Comparison of ENCODE assay signal across 22 mouse cellular contexts in genomic region chr17:47245635-47246034, GRCm38 (mm10).
"Had no signal": no experiment of that assay in that cellular context is flagged by ENCODE, and none has a peak within 500 bp of the region (broad histone marks: within the 10 kb centered on the region; RNA-seq: fewer than 3 reads in every experiment).

No protein-coding gene starts in this region.

- H3K4me1 ChIP-seq: liver, embryonic 12.5 days; liver, embryonic 15.5 days; lung, embryonic 15.5 days had no signal

- H3K9ac ChIP-seq: kidney, embryonic 15.5 days; liver, embryonic 12.5 days; liver, embryonic 15.5 days; lung, embryonic 15.5 days; midbrain, embryonic 12.5 days; neural tube, embryonic 13.5 days had no signal

- H3K9me3 ChIP-seq: kidney, embryonic 15.5 days; liver, embryonic 12.5 days; liver, embryonic 15.5 days; lung, embryonic 15.5 days; midbrain, embryonic 12.5 days; neural tube, embryonic 13.5 days had no signal

- H3K27me3 ChIP-seq: kidney, embryonic 15.5 days; liver, embryonic 12.5 days; liver, embryonic 15.5 days; lung, embryonic 15.5 days; megakaryocyte, embryonic 14.5 days; midbrain, embryonic 12.5 days; neural tube, embryonic 13.5 days had no signal

- H3K4me3 ChIP-seq: kidney, embryonic 15.5 days; left cerebral cortex, adult 2 months; liver, embryonic 12.5 days; liver, embryonic 15.5 days; lung, embryonic 15.5 days; megakaryocyte, embryonic 14.5 days; midbrain, embryonic 12.5 days; myocyte; neural tube, embryonic 13.5 days had no signal

- H3K4me2 ChIP-seq: kidney, embryonic 15.5 days; liver, embryonic 12.5 days; liver, embryonic 15.5 days; lung, embryonic 15.5 days; midbrain, embryonic 12.5 days; neural tube, embryonic 13.5 days had no signal

- ATAC-seq: liver, embryonic 12.5 days had no signal

- DNase-seq: kidney, adult 11 months; kidney, adult 8-10 months; kidney, postnatal 10 days; kidney, postnatal 36 days; layer of hippocampus, postnatal 36 days; lung, adult 18-20 months; lung, postnatal 10 days; lung, postnatal 36 days; right cerebral cortex, adult 18-20 months; right cerebral cortex, postnatal 14 days; right cerebral cortex, postnatal 4 days; thymus, postnatal 25 days had no signal

- H3K36me3 ChIP-seq: liver, embryonic 12.5 days; liver, embryonic 15.5 days had no signal

- H3K27ac ChIP-seq: kidney, embryonic 15.5 days; left cerebral cortex, adult 2 months; liver, embryonic 12.5 days; liver, embryonic 15.5 days; lung, embryonic 15.5 days; midbrain, embryonic 12.5 days; neural tube, embryonic 13.5 days; stomach, postnatal 0 days had no signal
